ENCODE assay signal across 22 mouse cellular contexts in genomic region chr4:145150345-145151102, GRCm38 (mm10). TPM values are rescaled to one million over a fixed set of nuclear protein-coding genes. Genes with fewer than 3 reads are reported as not detected.
A peak's percentile ranks its signal among the peaks of the same experiment; 100 is the strongest.
DNase-seq lines count a peak whose midpoint lies in the region; TF ChIP-seq lines count a peak whose summit lies in the region.
"Had no signal": no experiment of that assay in that cellular context is flagged by ENCODE, and none has a peak within 500 bp of the region (broad histone marks: within the 10 kb centered on the region; RNA-seq: fewer than 3 reads in every experiment).

No protein-coding gene starts in this region.

- no peak for TF ChIP-seq CTCF in cerebellum, adult 2 months (IDR thresholded peaks at IDR 0.05; ENCODE audit: borderline replicate concordance, insufficient read depth, low read depth, low read length)

- 26% methylated on average over 5 of the region's 5 CpGs for WGBS in cerebellum, adult 2 months

- no peak overlapping the region for H3K27ac ChIP-seq in cerebellum, adult 2 months (ENCODE audit: insufficient read depth, low read length)
- H3K27ac ChIP-seq: embryonic facial prominence, embryonic 12.5 days; heart, embryonic 10.5 days; heart, embryonic 15.5 days; limb, embryonic 12.5 days; liver, embryonic 15.5 days; midbrain, embryonic 10.5 days; neural tube, embryonic 12.5 days; stomach, embryonic 15.5 days had no signal

- TF ChIP-seq POLR2A in cerebellum, adult 2 months (IDR thresholded peaks at IDR 0.05; ENCODE audit: borderline replicate concordance, insufficient read depth, low read length) = no peak

- peaks cover 3% of the 10 kb centered on the region; the same call in 1 of the 2 replicates for H3K4me1 ChIP-seq in cerebellum, adult 2 months (ENCODE audit: control insufficient read depth, insufficient read depth, low read length)
- H3K4me1 ChIP-seq: embryonic facial prominence, embryonic 12.5 days; limb, embryonic 12.5 days; liver, embryonic 15.5 days; midbrain, embryonic 10.5 days; neural tube, embryonic 12.5 days; stomach, embryonic 15.5 days had no signal

- H3K27me3 ChIP-seq in cerebellum, adult 2 months (ENCODE audit: control insufficient read depth, insufficient read depth, low read length) = no peaks in the 10 kb centered on the region
- H3K27me3 ChIP-seq: embryonic facial prominence, embryonic 12.5 days; heart, embryonic 15.5 days; limb, embryonic 12.5 days; liver, embryonic 15.5 days; neural tube, embryonic 12.5 days; stomach, embryonic 15.5 days had no signal

- no peak overlapping the region for H3K4me3 ChIP-seq in cerebellum, adult 2 months (replicated peaks; ENCODE audit: insufficient read depth, low read depth, low read length)
- H3K4me3 ChIP-seq: embryonic facial prominence, embryonic 12.5 days; heart, embryonic 10.5 days; heart, embryonic 15.5 days; limb, embryonic 12.5 days; liver, embryonic 15.5 days; midbrain, embryonic 10.5 days; myocyte; neural tube, embryonic 12.5 days; stomach, embryonic 15.5 days had no signal

- peak; percentile 2 for DNase-seq in retina, embryonic 14.5 days (ENCODE audit: low spot score)
- DNase-seq in retina, postnatal 1 day = no peak
- DNase-seq in cerebellum, adult 2 months = peak; percentile 26 to 54
- DNase-seq in cerebellum, postnatal 25 days = peak; percentile 15 to 48
- no peak for DNase-seq in adrenal gland, postnatal 14 days
- no peak for DNase-seq in left cerebral cortex, adult 9 months (ENCODE audit: low spot score in 2 of 2)
- DNase-seq: adrenal gland, postnatal 36 days; embryo, embryonic 11 days; gastrocnemius, postnatal 25 days; heart, adult 11 months; kidney, adult 8-10 months; kidney, postnatal 10 days; right cerebral cortex, postnatal 14 days had no signal

RNA-seq across cellular contexts. Expression of gene Vps13d, which starts 44.3 kb away (rescaled TPM):
- polyA plus RNA-seq in cerebellum, adult 2 months (2012; rRNA removed) = 45.9 and 51.9 TPM in 2 replicates
- total RNA-seq in adrenal gland, postnatal 14 days (2021) = 47.6 and 52.2 TPM in 2 replicates

Comparison
In these comparisons a context has a peak if more than half of its experiments do, and no peak if none do; other contexts are left out.
1. DNase-seq: peak in retina, embryonic 14.5 days (single experiment), cerebellum, adult 2 months (2 of 2) and cerebellum, postnatal 25 days (2 of 2); none in retina, postnatal 1 day (single experiment), adrenal gland, postnatal 14 days (single experiment) and left cerebral cortex, adult 9 months (0 of 2).